Mouse (Mus musculus) ZHBTc4 (cell line): ENCODE data around the gene Myod1.

Experiments
- DNase-seq: peaks from one replicate; pipeline ENCODE4 v3.0.0-alpha.2; 2011; ENCODE audit warnings: low read depth, low spot score

Myod1 gene

DNA sequence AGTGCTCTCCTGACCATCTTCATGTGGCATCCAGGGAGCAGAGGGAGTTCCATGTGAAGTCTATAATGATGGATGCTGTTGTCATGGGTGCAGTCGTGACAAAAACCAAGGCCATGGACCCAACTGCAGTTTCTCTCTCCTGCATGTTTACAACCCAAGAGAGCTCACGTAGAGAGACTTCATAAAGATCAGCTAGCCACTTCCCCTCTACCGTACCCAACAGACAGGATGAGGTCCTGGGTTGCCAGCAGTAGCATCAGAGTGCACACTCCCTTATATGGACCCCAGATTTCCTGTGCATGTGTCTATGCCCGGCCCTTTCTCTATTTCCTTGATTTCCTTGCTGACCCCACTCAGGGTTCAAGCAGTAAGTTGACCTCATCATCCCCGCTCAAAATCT, 15.4 kb downstream of the Myod1 start:
- DNase-seq: no peak

DNA sequence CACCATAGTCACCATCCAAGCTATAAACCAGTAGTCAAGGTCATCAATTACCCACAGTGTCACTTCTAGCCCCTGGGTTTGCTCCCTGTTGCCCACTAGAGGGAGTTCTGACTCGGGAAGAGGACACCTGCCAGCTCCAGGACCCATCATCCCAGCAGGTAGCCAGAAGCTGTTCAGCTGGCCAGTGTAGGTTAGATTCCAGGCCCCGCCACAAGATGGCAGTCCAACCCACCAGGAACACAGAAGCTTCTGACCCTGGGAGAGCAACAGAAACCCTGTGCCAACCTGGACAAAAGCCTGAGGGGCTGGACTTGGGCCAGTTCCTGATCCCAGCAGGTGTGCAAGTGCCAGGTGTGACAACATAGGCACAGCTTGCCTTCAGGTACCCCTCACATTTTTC, 16.8 kb downstream of the Myod1 start:
- peak; percentile 94 for DNase-seq

DNA sequence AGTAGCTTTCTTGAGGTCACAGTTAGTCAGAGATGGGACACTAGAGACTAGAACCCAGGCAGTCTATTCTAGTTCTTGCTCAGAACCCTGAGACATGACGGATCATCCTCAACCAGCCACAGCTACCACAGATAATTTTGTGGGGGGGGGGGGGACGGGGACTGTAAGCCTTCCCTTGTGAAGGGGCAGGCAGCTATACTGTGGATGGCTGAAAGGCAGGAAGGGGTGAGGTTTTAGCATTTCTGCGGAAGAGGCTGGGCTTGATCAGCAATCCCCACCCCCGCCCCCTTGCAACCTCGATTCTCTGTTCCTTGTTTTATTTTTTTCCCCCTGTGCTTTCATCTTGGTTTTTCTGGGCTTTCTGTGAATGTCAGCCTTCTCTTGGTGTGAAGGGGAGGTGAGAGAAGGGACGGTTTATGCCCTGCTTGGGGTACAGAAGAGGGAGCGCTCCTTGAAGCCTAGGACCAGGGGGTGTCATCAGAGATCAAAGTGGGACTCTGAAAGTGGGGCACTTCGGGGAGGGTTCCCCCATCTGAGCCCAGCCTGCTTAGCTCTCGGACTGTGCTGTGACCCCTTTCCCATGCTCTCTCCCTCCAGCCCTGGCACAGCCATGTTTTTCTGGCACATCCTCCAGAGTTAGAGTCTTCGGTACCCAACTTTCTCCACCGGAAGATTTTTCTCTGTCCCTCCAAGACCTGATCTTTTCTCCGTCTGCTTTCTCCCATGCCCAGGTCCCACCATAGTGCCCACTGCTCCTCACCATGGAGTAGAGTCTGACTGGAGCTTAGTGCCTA, 17.6 kb downstream of the Myod1 start:
- no peak for DNase-seq

GRCm38 (mm10) chr7:46394933-46395332, 18.7 kb downstream of the Myod1 start:
- no peak for DNase-seq

DNA sequence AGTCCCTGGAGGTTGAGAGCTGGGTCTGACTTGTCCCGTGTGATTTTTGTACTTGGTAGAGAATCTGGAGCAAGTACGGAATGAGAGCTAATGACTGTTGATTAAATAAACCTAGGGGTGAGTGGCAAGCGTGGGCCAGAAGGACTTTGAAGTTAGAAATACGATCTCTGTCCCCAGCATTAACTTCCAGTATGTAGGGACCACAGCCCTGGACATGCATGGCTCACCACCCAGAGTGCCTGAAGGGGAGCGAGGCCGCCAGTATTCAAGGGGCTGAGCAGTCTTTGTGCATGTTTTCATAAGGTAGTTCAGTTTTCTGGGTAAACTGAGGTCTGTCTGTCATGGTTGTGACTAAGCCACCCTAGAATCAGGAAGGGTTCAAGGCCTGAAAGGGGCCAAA, 19.3 kb downstream of the Myod1 start:
- no peak for DNase-seq

DNA sequence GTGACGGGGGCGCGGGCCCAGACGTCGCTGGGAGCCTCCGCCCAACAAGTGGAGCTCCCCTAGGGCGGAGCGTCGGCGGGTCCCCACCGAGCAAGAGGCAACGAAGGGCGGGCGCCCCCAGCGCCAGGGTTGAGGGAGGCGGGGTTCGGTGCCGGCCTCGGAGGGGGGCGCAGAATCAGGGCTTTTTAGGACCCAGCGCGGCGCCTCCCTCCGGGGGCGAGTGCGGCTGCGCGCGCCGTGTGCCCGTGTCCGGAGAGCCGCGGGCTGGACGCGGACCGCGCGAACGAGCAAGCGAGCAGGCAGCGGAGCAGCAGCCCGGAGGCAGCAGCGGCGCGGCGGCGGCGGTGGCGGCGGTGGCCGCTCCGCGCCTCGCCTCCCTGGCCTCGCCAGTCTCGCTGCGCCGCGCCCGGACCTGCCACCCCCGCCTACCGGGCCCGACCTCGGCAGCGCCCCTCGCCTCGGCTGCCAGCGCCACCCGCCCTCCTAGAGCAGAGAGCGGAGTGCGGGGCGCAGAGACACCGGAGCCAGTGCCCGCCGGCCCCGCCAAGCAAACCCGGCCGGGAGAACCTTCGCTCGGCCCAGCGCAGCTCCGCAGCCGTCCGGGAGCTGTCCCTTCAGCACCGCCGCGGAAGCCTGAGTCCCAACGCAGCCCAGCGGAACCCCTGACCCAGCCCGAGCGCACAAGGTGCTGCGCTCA, 20.1 kb downstream of the Myod1 start, which contains the start of gene Kcnc1:
TSS of gene Kcnc1 (plus strand) at position 267 of the 697 bp plus-strand sequence.
- peak; percentile 90 for DNase-seq

- DNase-seq: peak; percentile 50
Observed at GRCm38 (mm10) chr7:46396928-46397731, 20.9 kb downstream of the Myod1 start.

DNA sequence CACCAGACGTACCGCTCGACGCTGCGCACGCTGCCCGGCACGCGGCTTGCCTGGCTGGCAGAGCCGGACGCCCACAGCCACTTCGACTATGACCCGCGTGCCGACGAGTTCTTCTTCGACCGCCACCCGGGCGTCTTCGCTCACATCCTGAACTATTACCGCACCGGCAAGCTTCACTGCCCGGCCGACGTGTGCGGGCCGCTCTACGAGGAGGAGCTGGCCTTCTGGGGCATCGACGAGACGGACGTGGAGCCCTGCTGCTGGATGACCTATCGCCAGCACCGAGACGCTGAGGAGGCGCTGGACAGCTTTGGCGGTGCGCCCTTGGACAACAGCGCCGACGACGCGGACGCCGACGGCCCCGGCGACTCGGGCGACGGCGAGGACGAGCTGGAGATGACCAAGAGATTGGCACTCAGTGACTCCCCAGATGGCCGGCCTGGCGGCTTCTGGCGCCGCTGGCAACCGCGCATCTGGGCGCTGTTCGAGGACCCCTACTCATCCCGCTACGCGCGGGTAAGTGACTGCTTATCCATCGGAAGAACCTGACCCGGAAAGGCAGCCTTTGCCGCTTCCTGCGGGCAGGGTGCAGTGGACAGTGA, 21.6 kb downstream of the Myod1 start:
- no peak for DNase-seq

DNA sequence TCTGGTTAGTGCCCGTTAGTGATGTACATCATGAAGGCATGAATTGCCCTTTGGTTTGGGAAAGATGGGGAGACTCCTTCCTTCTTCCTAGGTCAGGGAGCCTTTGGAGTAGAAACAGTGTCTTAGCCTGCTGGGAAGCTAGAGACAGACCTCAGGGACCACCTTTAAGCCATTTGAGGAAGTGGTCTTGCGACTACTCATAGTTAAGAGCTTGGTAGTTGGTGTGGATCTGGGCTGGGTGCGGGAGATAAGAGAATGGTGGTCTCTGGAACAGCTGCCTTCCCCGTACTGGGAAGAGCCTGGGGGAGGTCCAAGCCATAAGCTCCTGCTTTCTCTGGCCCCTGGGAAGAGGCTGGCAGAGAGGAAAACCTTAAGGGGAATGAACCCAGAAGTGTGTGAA, 22.3 kb downstream of the Myod1 start:
- no peak for DNase-seq

DNA sequence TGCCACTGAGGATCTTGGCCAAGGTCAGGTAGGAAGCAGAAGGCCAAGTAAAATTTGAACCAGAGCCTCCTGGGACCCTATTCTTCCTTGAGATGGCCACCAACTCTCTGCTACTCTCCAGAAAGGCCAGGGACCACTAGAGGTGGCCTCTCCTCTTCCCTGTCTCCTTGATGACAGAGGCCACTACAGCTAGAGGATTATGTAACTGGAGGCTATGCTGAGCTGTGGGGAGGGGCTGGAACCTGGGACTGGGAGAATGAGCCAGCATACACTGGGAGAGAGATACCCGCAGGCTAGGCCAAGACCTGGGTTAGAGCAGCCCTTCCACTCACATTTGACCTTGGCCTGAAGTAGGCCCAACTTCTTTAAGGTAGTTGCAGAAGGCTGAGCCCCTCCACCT, 23.4 kb downstream of the Myod1 start:
- no peak for DNase-seq

DNA sequence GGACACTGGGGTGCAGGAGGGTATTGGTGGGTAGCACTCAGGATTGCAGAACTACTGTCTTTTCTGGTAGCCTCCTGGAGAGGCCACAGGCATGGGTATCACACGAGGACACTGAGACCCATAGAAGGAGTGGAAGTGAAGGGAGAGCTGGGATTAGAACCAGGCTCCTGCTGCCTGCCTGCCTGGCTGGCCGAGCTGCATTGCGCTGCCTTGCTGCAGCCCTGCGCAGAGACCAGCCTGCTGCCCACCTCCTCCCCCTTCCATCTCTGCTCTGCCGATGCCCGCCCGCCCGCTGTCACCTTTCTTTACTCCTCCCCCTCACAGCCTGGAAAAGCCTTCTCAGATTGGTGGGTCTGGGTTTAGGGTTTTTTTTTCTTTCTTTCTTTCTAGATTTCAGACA, 24.1 kb downstream of the Myod1 start:
- no peak for DNase-seq

- no peak for DNase-seq
Observed at GRCm38 (mm10) chr7:46401371-46402180, 25.3 kb downstream of the Myod1 start.

GRCm38 (mm10) chr7:46403616-46404485, 27.6 kb downstream of the Myod1 start:
- DNase-seq: peak; percentile 48

DNA sequence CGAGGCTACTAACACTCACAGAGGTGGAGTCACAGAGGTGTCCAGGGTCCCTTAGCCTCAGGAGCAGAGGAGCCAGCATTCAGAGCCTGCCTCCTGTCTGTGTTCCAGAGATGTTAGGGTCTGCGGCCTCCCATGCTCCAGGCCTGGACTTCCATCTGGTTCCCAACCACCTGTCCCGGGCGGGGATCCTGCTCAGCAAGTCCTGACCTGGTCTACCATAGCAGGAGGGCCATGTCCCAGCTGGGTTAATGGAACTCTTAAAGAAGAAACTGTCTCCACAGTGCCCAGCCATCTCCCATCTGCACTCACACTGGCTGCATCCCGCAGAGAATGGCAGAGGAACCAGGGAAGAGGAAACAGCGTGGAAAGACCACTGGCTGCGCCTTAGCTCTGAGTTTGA, 28.5 kb downstream of the Myod1 start:
- no peak for DNase-seq

DNA sequence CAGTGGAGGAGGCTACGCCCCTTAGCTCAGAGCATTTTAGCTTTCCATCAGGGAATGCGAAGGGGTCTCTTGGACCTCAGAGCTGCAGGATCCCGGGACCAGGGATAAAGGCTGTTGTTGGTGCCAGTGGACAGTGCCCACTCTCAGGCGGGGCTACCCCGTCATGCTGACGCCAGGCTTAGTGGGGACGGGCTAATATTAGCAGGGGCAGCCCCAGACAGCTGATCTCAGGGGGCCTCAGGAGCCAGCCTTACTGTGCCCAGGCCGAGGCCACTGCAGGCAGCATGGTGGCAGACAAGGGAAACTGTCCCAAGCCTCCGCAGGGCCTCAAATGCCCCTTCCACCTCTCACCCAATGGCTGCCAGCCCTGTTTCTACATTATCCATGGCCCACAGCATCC, 32.3 kb downstream of the Myod1 start:
- no peak for DNase-seq

GRCm38 (mm10) chr7:46409204-46409789, 33.0 kb downstream of the Myod1 start:
- no peak for DNase-seq

GRCm38 (mm10) chr7:46410727-46411126, 34.5 kb downstream of the Myod1 start:
- no peak for DNase-seq

- no peak for DNase-seq
Observed at GRCm38 (mm10) chr7:46412823-46413222, 36.5 kb downstream of the Myod1 start.

DNA sequence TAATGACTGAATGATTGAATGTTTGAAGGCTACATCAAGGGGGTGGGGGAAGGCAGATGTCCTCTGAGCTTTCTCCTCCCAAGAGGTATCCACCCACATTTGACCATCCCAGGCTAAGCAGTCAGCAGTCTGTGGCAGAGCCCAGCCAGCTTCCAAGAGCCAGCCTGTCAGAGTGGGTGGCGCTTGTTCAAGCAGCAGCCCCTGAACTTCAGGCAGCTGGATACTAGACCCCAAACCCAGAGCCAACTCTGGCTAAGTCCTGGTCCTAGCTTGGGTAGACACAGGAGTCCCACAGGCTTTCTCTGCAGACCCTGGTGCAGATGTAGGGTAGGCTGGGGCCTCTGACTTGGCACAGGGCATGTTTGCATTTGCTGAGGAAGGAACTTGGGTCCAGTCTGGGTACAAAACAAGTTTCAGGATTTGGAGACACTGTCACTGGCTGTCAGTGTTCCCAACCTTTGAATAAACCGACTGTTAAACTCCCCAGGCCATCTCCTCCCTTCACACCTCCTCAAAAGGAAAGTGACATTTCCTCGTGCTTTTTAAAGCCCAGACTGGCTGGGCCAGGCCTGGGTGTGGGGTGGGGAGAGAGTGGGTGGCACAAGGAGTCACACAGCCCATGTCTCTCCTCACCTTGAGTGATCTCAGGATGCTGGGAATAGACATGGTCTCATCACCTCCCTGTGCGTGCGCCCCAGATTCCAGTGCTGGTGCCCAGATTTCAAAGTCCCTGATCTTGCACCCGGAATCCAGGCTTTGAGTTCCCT, 37.9 kb downstream of the Myod1 start:
- no peak for DNase-seq
